ENCODE assay signal across 8 mouse cellular contexts in genomic region chrX:99199669-99200068, GRCm38 (mm10).
DNase-seq lines count a peak whose midpoint lies in the region; ATAC-seq and TF ChIP-seq lines count a peak whose summit lies in the region.

No protein-coding gene starts in this region.

- 39% methylated on average over 5 of the region's 5 CpGs for WGBS in heart, postnatal 0 days
- WGBS in midbrain, embryonic 11.5 days = 63% methylated on average over 5 of the region's 5 CpGs

- no peaks in the 10 kb centered on the region for H3K27me3 ChIP-seq in heart, postnatal 0 days (ENCODE audit: control insufficient read depth, insufficient read depth, low read length)
- H3K27me3 ChIP-seq in midbrain, embryonic 11.5 days (ENCODE audit: control insufficient read depth, insufficient read depth, low read length) = peaks cover 15% of the 10 kb centered on the region

- H3K4me2 ChIP-seq in heart, postnatal 0 days (ENCODE audit: low read depth, low read length) = no peak overlapping the region
- no peak overlapping the region for H3K4me2 ChIP-seq in midbrain, embryonic 11.5 days

- peak overlapping the region; percentile 46; the same call in 1 of the 2 replicates for H3K9ac ChIP-seq in heart, postnatal 0 days (replicated peaks; ENCODE audit: low read depth, low read length)
- H3K9ac ChIP-seq in midbrain, embryonic 11.5 days (ENCODE audit: low read length) = peak overlapping the region; percentile 52; the same call in 1 of the 2 replicates

- ATAC-seq in heart, postnatal 0 days (ENCODE audit: insufficient read depth, low read depth) = peak; percentile 29; the same call in 1 of the 2 replicates
- ATAC-seq in midbrain, embryonic 11.5 days (ENCODE audit: low FRiP score) = no peak
- no peak for ATAC-seq in frontal cortex, adult (ENCODE audit: low TSS enrichment)

- TF ChIP-seq EP300 in heart, postnatal 0 days (IDR thresholded peaks at IDR 0.05; ENCODE audit: low read depth) = no peak

- no peaks in the 10 kb centered on the region for H3K36me3 ChIP-seq in heart, postnatal 0 days (replicated peaks; ENCODE audit: control insufficient read depth, insufficient read depth, low read length)
- no peaks in the 10 kb centered on the region for H3K36me3 ChIP-seq in midbrain, embryonic 11.5 days (ENCODE audit: control insufficient read depth, insufficient read depth, low read length)

- H3K9me3 ChIP-seq in heart, postnatal 0 days (replicated peaks; ENCODE audit: control insufficient read depth, low read length) = no peaks in the 10 kb centered on the region
- no peaks in the 10 kb centered on the region for H3K9me3 ChIP-seq in midbrain, embryonic 11.5 days (ENCODE audit: control insufficient read depth, low read length)

- no peak for TF ChIP-seq CTCF in heart, postnatal 0 days (IDR thresholded peaks at IDR 0.05; ENCODE audit: low read depth)

- peak overlapping the region; percentile 96 for H3K27ac ChIP-seq in heart, postnatal 0 days (ENCODE audit: low read depth)
- peak overlapping the region; percentile 78 for H3K27ac ChIP-seq in midbrain, embryonic 11.5 days (ENCODE audit: low read depth, low read length)

- no peak overlapping the region for H3K4me3 ChIP-seq in heart, postnatal 0 days (ENCODE audit: low read depth, low read length)
- no peak overlapping the region for H3K4me3 ChIP-seq in midbrain, embryonic 11.5 days (ENCODE audit: low read depth, low read length)

- peak; percentile 24 for DNase-seq in adrenal gland, postnatal 25 days
- no peak for DNase-seq in adrenal gland, adult 18-20 months (ENCODE audit: low spot score in 2 of 2)
- DNase-seq in heart, postnatal 0 days (ENCODE audit: low spot score) = peak; percentile 10
- peak; percentile 70 to 72 for DNase-seq in kidney, postnatal 36 days
- no peak for DNase-seq in midbrain, embryonic 11.5 days (ENCODE audit: low spot score, missing footprints)
- no peak for DNase-seq in spleen, postnatal 36 days (ENCODE audit: low spot score in 2 of 2)
- no peak for DNase-seq in yolk sac, embryonic 10.5 days (ENCODE audit: low spot score)

- H3K4me1 ChIP-seq in heart, postnatal 0 days (ENCODE audit: control insufficient read depth, insufficient read depth) = peaks cover 5% of the 10 kb centered on the region; the same call in 1 of the 2 replicates
- H3K4me1 ChIP-seq in midbrain, embryonic 11.5 days (ENCODE audit: control insufficient read depth, insufficient read depth, low read length) = peaks cover 16% of the 10 kb centered on the region

Comparison
In these comparisons a context has a peak if more than half of its experiments do, and no peak if none do; other contexts are left out.
1. DNase-seq: peak in adrenal gland, postnatal 25 days (single experiment), heart, postnatal 0 days (single experiment) and kidney, postnatal 36 days (2 of 2); none in adrenal gland, adult 18-20 months (0 of 2), midbrain, embryonic 11.5 days (single experiment), spleen, postnatal 36 days (0 of 2) and yolk sac, embryonic 10.5 days (single experiment).